Mouse (Mus musculus): ENCODE results near the gene Btnl10. TPM values are rescaled to one million over a fixed set of nuclear protein-coding genes. Genes with fewer than 3 reads are reported as not detected.

The Btnl10 gene
- polyA plus RNA-seq, 1 experiment = not detected

DNA sequence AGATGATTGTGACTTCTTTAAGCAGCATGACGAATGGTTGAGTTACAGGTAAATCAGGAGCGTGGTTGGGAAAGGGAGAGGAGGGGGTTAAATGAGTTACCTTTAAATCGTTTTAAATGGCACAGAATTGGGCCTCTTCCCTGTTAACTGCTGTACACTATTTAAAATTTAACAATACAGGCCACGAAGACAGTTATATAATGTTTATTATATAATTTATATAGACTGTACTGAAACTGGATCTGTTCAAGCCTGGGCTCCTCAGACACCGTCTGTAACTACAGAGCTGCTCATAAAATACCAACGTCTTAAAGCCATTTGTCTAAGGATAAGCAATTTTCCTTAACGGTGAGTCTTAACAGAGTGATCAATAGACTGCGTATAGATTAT lies 38.2 kb downstream of the Btnl10 start:
- Histone ChIP-seq H3K4me3 (replicated peaks; ENCODE audit: insufficient read depth, low read depth, low read length) (peak overlapping the region; percentile 92), H3K27me3 (ENCODE audit: control insufficient read depth, insufficient read depth, low read length) (no peaks in the 10 kb centered on the region), H3K27ac (ENCODE audit: insufficient read depth, low read length) (peak overlapping the region; percentile 42; the same call in 1 of the 2 replicates), H3K4me1 (ENCODE audit: control insufficient read depth, insufficient read depth, low read length) (peaks cover 12% of the 10 kb centered on the region; the same call in 1 of the 2 replicates)
- TF ChIP-seq POLR2A (IDR thresholded peaks at IDR 0.05; ENCODE audit: borderline replicate concordance, insufficient read depth, low read length) (no peak), CTCF (IDR thresholded peaks at IDR 0.05; ENCODE audit: borderline replicate concordance, insufficient read depth, low read depth, low read length) (no peak)
- no peak for DNase-seq
- 6% methylated on average over 8 of the region's 8 CpGs for WGBS

DNA sequence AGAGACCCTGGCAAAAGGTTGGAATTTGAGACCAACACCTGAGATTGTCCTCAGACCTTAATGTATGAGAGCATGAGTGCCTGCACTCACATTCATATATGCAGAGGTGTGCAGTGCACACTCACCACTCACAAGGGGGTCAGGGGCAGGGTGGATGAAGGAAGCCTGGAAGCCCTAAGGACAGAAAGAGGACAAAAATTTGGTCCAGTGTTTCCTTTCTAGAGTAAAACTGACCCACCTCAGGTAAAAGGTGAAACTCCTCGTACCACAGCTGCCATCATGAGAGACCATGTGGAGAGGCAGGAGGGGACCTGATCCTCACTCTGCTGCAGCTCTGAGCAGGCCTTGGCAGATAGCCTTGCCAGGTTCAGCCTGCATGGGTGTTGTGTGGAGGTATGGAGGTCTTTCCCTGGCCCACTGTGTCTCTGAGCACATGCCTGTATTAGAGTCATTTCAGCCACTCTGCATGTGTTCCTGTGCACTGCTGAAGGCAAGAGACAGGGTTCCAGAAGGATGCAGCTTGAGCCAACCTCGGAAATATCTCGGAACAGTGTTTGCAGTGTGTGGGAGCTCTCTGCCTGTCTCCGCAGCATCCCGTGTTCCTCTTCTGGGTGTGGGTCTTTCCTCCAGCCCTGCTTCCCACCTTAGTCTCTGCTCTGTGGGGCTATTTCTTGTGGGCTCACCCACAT lies 39.7 kb downstream of the Btnl10 start:
- WGBS = 4% methylated on average over 5 of the region's 5 CpGs
- TF ChIP-seq POLR2A (IDR thresholded peaks at IDR 0.05; ENCODE audit: borderline replicate concordance, insufficient read depth, low read length) (no peak), CTCF (IDR thresholded peaks at IDR 0.05; ENCODE audit: borderline replicate concordance, insufficient read depth, low read depth, low read length) (no peak)

DNA sequence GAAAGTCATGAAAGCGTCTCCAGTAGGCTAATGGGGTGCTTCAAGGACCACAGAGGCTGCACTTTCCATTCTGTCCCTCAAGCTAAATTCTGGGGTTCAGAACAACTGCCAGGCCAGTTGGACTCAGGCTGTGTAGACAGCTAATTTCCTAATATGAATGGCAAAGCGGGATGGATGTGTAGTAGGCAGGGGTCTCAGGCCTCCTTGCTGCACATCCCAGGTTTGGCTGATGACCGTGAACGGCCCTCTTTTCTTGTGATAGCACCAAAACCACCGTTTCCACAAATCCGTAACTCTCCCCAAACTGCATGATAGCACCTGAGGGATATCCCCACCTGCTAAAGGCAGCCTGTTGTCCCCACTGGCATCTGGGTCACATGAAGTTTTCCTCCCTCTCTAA lies 40.8 kb downstream of the Btnl10 start:
- 76% methylated on average over 6 of the region's 6 CpGs for WGBS
- no peak overlapping the region for H3K27ac ChIP-seq (ENCODE audit: insufficient read depth, low read length)
- H3K27me3 ChIP-seq (ENCODE audit: control insufficient read depth, insufficient read depth, low read length) = no peaks in the 10 kb centered on the region
- peak overlapping the region; percentile 92 for H3K4me3 ChIP-seq (replicated peaks; ENCODE audit: insufficient read depth, low read depth, low read length)
- no peak for DNase-seq
- H3K4me1 ChIP-seq (ENCODE audit: control insufficient read depth, insufficient read depth, low read length) = peaks cover 9% of the 10 kb centered on the region; the same call in 1 of the 2 replicates
- TF ChIP-seq CTCF (IDR thresholded peaks at IDR 0.05; ENCODE audit: borderline replicate concordance, insufficient read depth, low read depth, low read length) = no peak

More for the DNA sequence above, 39.7 kb downstream of the Btnl10 start:
- Histone ChIP-seq H3K4me1 (ENCODE audit: control insufficient read depth, insufficient read depth, low read length) (peaks cover 9% of the 10 kb centered on the region; the same call in 1 of the 2 replicates), H3K27me3 (ENCODE audit: control insufficient read depth, insufficient read depth, low read length) (no peaks in the 10 kb centered on the region), H3K27ac (ENCODE audit: insufficient read depth, low read length) (peak overlapping the region; percentile 85), H3K4me3 (replicated peaks; ENCODE audit: insufficient read depth, low read depth, low read length) (peak overlapping the region; percentile 92)
- peak; percentile 47 to 53 for DNase-seq

DNA sequence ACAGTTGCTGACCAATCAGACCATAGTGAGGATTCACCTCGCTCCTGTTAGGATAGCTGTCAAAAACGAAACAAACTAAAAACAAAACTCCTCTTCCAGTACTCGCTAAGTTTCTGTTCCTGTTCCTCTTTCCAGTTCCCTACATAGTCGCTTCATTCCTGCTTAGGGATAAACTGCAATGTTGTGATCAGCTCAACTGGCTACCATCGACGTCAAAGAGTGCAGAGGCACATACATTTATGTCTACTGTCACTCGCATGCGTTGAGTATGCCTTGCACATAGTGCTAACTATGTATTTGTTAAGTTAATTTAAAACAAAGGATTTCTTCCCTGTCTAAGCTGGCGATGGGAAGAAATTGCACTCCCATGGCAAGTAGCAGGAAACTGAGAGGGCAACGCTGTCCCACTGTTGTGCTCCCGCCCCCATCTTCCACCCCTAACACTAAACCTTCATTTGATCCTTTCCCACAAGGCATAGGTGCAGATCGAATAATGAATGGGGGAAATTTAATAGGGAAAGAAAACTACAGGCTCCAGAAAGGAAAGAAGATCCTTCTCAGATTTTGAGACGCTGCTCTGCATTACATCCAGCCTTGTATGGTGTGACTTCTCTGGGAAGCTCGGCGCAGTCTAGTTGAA lies 41.6 kb downstream of the Btnl10 start:
- peak overlapping the region; percentile 71; the same call in 1 of the 2 replicates for H3K27ac ChIP-seq (ENCODE audit: insufficient read depth, low read length)
- H3K27me3 ChIP-seq (ENCODE audit: control insufficient read depth, insufficient read depth, low read length) = no peaks in the 10 kb centered on the region
- peak overlapping the region; percentile 93 for H3K4me3 ChIP-seq (replicated peaks; ENCODE audit: insufficient read depth, low read depth, low read length)
- H3K4me1 ChIP-seq (ENCODE audit: control insufficient read depth, insufficient read depth, low read length) = peaks cover 9% of the 10 kb centered on the region; the same call in 1 of the 2 replicates
- TF ChIP-seq CTCF (IDR thresholded peaks at IDR 0.05; ENCODE audit: borderline replicate concordance, insufficient read depth, low read depth, low read length) (no peak), POLR2A (IDR thresholded peaks at IDR 0.05; ENCODE audit: borderline replicate concordance, insufficient read depth, low read length) (no peak)
- WGBS = 35% methylated on average over 15 of the region's 15 CpGs
- no peak for DNase-seq

DNA sequence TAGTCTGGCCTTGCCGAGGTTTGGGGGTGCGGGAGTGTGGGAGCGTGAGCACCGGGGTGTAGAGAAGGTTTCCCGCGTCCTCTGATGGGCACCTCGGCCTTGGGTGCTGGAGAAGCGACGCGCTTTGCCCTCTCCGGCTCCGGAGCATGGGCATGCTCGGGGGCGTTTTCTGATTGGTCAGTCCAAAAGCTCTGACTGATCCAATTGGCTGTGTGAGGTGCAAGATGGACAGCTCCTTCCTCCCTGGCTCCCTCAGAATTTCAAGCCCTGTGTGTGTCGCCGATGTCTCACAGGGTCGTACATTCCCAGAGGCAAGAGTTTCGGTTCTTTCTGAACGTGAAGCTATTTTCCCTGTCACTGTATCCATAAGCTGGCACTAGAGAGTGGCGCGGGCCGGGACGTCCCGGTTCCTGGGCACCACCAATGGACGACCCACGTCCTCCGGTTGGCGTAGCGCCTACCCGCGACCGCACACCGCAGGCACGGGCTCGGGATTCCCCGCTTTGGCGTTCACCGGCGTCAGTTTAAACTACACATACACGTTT lies 42.3 kb downstream of the Btnl10 start:
- peak; percentile 65; the same call in 1 of the 2 replicates for TF ChIP-seq POLR2A (IDR thresholded peaks at IDR 0.05; ENCODE audit: borderline replicate concordance, insufficient read depth, low read length)
- peak; percentile 38; the same call in 1 of the 2 replicates for TF ChIP-seq CTCF (IDR thresholded peaks at IDR 0.05; ENCODE audit: borderline replicate concordance, insufficient read depth, low read depth, low read length)
- peak overlapping the region; percentile 93 for H3K4me3 ChIP-seq (replicated peaks; ENCODE audit: insufficient read depth, low read depth, low read length)
- no peaks in the 10 kb centered on the region for H3K27me3 ChIP-seq (ENCODE audit: control insufficient read depth, insufficient read depth, low read length)
- peaks cover 9% of the 10 kb centered on the region; the same call in 1 of the 2 replicates for H3K4me1 ChIP-seq (ENCODE audit: control insufficient read depth, insufficient read depth, low read length)
- H3K27ac ChIP-seq (ENCODE audit: insufficient read depth, low read length) = peak overlapping the region; percentile 81
- DNase-seq = peak; percentile 89 to 97
- WGBS = 1% methylated on average over 40 of the region's 40 CpGs

DNA sequence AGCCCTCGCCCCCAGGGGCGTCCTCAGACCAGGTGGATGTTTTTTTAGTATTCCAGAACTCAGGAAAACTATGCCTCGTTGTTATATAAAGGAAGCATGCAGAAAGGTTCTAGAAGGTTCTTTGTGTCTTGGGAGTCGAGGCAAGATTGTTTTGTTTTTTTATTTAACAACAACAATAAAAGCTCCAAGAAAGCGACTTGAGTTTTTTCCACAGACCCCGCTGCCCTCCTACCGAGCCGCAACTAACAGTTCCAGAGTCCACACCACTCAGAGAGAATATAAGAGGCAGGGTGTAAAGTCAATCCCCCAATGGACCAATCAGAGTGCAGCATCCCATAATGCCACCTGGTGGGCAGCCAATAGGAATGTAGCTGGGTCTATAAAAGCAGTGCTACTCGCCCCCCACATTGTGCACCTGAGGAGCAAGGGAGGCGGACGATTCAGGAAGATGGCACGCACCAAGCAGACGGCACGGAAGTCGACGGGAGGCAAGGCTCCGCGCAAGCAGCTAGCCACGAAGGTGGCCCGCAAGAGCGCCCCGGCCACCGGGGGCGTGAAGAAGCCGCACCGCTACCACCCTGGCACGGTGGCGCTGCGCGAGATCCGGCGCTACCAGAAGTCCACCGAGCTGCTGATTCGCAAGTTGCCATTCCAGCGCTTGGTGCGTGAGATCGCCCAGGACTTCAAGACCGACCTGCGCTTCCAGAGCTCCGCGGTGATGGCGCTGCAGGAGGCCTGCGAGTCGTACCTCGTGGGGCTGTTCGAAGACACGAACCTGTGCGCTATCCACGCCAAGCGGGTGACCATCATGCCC lies 43.9 kb downstream of the Btnl10 start:
- peaks cover 9% of the 10 kb centered on the region; the same call in 1 of the 2 replicates for H3K4me1 ChIP-seq (ENCODE audit: control insufficient read depth, insufficient read depth, low read length)
- no peak overlapping the region for H3K4me3 ChIP-seq (replicated peaks; ENCODE audit: insufficient read depth, low read depth, low read length)
- TF ChIP-seq CTCF (IDR thresholded peaks at IDR 0.05; ENCODE audit: borderline replicate concordance, insufficient read depth, low read depth, low read length) (no peak), POLR2A (IDR thresholded peaks at IDR 0.05; ENCODE audit: borderline replicate concordance, insufficient read depth, low read length) (no peak)
- no peak overlapping the region for H3K27ac ChIP-seq (ENCODE audit: insufficient read depth, low read length)
- whole genome bisulfite sequencing = 62% methylated on average over 50 of the region's 50 CpGs
- no peaks in the 10 kb centered on the region for H3K27me3 ChIP-seq (ENCODE audit: control insufficient read depth, insufficient read depth, low read length)
- DNase-seq = no peak

DNA sequence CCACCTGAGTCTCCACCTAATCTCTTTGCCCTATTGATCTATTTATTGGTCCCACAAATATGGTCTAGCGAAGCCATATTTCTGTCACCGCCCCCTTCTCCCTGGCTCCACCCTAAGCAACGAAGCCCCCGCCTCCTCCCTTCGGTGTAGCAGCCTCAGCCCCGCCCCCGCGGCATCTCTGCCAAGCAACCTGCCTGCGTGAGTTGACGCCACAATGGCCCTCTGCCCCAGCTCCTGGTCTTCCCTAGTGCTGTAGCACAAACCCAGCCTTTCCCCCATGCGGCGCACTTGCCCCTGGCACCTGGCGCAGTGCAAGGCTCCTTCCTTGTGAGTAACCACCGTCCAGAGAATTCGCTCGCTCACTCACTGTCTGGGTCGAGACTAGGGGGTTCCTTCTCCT lies 45.8 kb downstream of the Btnl10 start:
- Histone ChIP-seq H3K4me3 (replicated peaks; ENCODE audit: insufficient read depth, low read depth, low read length) (no peak overlapping the region), H3K27ac (ENCODE audit: insufficient read depth, low read length) (no peak overlapping the region), H3K4me1 (ENCODE audit: control insufficient read depth, insufficient read depth, low read length) (no peaks in the 10 kb centered on the region; the same call in 1 of the 2 replicates), H3K27me3 (ENCODE audit: control insufficient read depth, insufficient read depth, low read length) (no peaks in the 10 kb centered on the region)
- no peak for TF ChIP-seq POLR2A (IDR thresholded peaks at IDR 0.05; ENCODE audit: borderline replicate concordance, insufficient read depth, low read length)
- DNase-seq = peak in 1 of 2 experiments; percentile 48
- WGBS = 28% methylated on average over 17 of the region's 17 CpGs

All from cerebellum, adult 2 months (tissue).